Comparison of ENCODE assay signal across 8 mouse cellular contexts in genomic region chrX:102250150-102250890, GRCm38 (mm10). TPM values are rescaled to one million over a fixed set of nuclear protein-coding genes. Genes with fewer than 3 reads are reported as not detected.
DNase-seq lines count a peak whose midpoint lies in the region; ATAC-seq and TF ChIP-seq lines count a peak whose summit lies in the region.

No protein-coding gene starts in this region.

- H3K4me3 ChIP-seq in kidney, adult 2 months (ENCODE audit: insufficient read depth, low read depth, low read length): peak overlapping the region; percentile 77
- H3K4me3 ChIP-seq in limb, embryonic 10.5 days: peak overlapping the region; percentile 64

- no peak overlapping the region for H3K27ac ChIP-seq in kidney, adult 2 months (ENCODE audit: insufficient read depth, low read depth, low read length)
- H3K27ac ChIP-seq in limb, embryonic 10.5 days: peak overlapping the region; percentile 82

- ATAC-seq in frontal cortex, adult (ENCODE audit: low TSS enrichment): no peak

- DNase-seq in kidney, adult 2 months: peak; percentile 3
- DNase-seq in kidney, postnatal 25 days: no peak
- DNase-seq in adrenal gland, postnatal 25 days: peak; percentile 1
- DNase-seq in forelimb bud, embryonic 11.5 days (ENCODE audit: low read depth, low spot score): peak; percentile 16
- DNase-seq in limb, embryonic 10.5 days (ENCODE audit: low spot score): peak; percentile 59
- DNase-seq in neural tube, embryonic 10.5 days (ENCODE audit: extremely low spot score, low spot score): peak; percentile 49
- no peak for DNase-seq in cerebellum, adult 18-20 months

- H3K36me3 ChIP-seq in kidney, adult 2 months (ENCODE audit: control insufficient read depth, insufficient read depth, low read length): no peaks in the 10 kb centered on the region
- peaks cover 12% of the 10 kb centered on the region for H3K36me3 ChIP-seq in limb, embryonic 10.5 days

- no peaks in the 10 kb centered on the region for H3K9me3 ChIP-seq in limb, embryonic 10.5 days (replicated peaks)

- H3K4me1 ChIP-seq in kidney, adult 2 months (ENCODE audit: control insufficient read depth, insufficient read depth, low read length): no peaks in the 10 kb centered on the region
- peaks cover 19% of the 10 kb centered on the region for H3K4me1 ChIP-seq in limb, embryonic 10.5 days

- no peak for TF ChIP-seq POLR2A in kidney, adult 2 months (IDR thresholded peaks at IDR 0.05; ENCODE audit: low read depth, low read length)

- under 1% methylated on average over 63 of the region's 68 CpGs for WGBS in kidney, adult 2 months
- WGBS in limb, embryonic 10.5 days: 12% methylated on average over 67 of the region's 68 CpGs

- no peaks in the 10 kb centered on the region for H3K27me3 ChIP-seq in kidney, adult 2 months (replicated peaks; ENCODE audit: control insufficient read depth, insufficient read depth, low read length)
- H3K27me3 ChIP-seq in limb, embryonic 10.5 days (ENCODE audit: low read depth, poor library complexity, severe bottlenecking): peaks cover 99% of the 10 kb centered on the region

- TF ChIP-seq CTCF in kidney, adult 2 months (conservative IDR thresholded peaks at IDR 0.05; ENCODE audit: insufficient read depth, insufficient read length, low read depth, low read length): no peak

RNA-seq across cellular contexts. Expression of gene Cited1, which starts 1.7 kb away (rescaled TPM):
- polyA plus RNA-seq in kidney, adult 2 months (2012; rRNA removed): 3.3 and 4.4 TPM in 2 replicates
- 0.73 and 1.9 TPM in 2 replicates for total RNA-seq in adrenal gland, postnatal 25 days (2021)
- 27.8 and 33.1 TPM in 2 replicates for polyA plus RNA-seq in limb, embryonic 10.5 days (2016; fragmentation: Nextera tagmentation; extraction: Ambion mirVana)

Comparison
In these comparisons a context has a peak if more than half of its experiments do, and no peak if none do; other contexts are left out.
1. DNase-seq: peak in kidney, adult 2 months (single experiment), adrenal gland, postnatal 25 days (single experiment), forelimb bud, embryonic 11.5 days (single experiment), limb, embryonic 10.5 days (single experiment) and neural tube, embryonic 10.5 days (single experiment); none in kidney, postnatal 25 days (0 of 2) and cerebellum, adult 18-20 months (0 of 2).